Mouse (Mus musculus): ENCODE data around the gene Pacs1.

DNA sequence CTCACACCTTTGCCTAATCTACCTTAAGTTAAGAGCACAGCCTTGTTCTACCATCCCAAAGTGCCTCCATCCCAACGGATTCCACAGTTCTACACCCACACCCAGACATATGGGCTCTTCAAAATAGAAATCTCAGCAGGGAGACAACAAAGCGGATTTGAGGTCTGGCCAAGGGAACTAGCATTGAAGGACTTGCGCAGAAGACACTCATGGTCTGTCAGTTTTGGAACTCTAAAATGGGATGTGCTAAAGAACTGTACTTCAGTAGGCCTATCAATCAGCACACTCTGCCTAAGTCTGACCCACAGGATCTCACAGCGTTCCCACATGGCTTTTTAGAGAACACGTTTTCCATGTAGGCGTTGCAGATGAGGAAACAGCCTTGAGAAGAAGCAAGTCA is 122.6 kb downstream of the Pacs1 start:
- TF ChIP-seq EP300 (IDR thresholded peaks at IDR 0.05) (no peak), CTCF (IDR thresholded peaks at IDR 0.05) (no peak)

Measured in lung, postnatal 0 days (tissue).